Mouse (Mus musculus) cerebral cortex, adult 2 months (tissue): ENCODE results near the gene Il1rap.

Experiments used
- WGBS: fragments of 180-500 bp; shearing (Covaris S2); methylation state at CpG from one replicate; pipeline ENCODE4 v1.1.7; 2018; 5-methylcytosine and 5-hydroxymethylcytosine counted together

The Il1rap gene

DNA sequence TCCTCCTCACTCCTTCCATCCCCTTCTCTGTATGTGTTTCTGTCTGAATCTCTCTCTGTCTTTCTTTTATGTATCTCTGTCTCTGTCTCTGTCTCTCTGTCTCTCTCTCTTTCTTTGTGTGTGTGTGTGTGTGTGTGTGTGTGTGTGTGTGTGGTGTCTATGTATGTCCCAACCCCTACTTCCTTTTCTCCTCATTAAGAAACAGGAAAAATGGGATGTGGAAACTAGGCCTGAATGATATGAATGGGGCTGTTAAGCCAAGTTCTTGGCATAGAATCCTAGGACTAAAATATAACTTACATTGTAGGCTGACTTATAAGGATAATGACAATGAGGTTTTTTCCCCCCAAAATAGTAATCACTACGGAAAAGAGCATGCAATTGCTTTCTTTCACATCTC, 149.4 kb downstream of the Il1rap start:
- 77% methylated on average over 1 of the region's 1 CpGs for WGBS

DNA sequence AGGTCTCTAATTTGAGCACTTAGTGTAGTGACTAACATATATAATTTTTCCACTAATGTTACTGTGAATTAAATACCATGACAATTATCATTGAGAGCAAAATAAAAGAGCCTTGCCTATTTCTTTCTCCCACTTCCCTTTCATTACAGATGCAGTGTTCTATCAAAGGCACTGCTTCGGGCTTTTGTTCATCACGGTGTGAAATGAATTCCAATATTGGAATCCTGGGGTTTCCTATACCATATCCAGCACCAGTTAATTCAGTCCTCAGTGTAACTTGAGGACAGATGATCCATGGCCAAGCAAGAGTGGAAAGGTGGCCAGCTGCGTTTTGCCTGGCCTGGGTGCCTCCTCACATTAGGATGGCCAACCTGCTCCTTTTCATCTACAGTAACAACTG, 151.1 kb downstream of the Il1rap start:
- WGBS: 67% methylated on average over 3 of the region's 3 CpGs

DNA sequence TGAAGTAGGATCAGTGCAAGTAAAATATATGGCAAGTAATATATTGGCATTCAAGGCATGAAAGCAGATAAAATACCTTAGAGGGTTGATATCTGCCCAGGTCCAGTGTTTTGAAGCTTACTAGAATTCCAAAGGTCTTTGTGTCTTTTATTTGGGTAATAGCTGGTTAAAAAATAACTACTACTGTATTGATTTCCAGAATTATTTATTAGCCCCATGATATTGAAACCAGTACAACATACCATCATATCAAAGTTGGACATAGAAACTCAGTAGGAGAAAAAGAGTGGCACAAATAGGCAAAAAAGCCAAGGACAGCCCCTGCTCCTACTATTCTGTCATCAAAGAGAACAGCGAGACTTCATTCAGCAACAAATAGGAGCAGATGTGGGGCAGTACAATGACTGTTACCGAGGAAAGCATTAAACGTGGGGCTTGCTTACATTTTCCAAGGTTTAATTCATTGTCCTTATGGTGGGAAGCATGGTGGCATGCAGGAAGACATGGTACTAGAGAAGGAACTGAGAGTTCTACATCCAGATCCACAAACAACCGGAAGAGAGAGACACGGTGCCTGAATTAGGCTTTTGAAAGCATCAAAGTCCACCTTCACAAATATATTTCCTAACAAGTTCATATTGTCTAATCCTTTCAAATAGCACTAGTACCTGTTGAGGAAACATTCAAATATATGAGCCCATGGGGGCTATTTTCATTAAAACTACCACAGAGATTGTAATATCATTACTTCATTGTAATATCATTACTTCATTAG, 174.1 kb downstream of the Il1rap start:
- WGBS: 83% methylated on average over 5 of the region's 5 CpGs

DNA sequence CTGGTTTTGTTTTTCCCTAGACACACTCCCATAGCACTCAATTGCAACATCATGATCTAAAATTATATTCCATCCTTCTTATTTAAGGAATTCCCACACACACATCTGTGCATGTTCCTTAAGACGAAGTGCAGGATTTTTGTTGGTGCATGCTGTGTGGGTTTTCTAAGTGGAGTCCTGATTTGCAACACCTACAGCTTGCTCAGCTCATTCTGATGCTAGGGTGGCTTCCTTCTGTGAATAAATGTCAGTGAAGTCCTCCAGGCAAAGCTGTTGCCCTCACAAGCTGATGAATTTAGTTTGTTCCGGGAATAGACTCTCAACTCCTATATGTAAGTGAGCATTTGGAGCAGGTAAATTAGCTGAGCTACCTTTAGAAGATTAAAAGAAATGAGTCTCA, 194.5 kb downstream of the Il1rap start:
- 43% methylated on average over 2 of the region's 2 CpGs for WGBS

DNA sequence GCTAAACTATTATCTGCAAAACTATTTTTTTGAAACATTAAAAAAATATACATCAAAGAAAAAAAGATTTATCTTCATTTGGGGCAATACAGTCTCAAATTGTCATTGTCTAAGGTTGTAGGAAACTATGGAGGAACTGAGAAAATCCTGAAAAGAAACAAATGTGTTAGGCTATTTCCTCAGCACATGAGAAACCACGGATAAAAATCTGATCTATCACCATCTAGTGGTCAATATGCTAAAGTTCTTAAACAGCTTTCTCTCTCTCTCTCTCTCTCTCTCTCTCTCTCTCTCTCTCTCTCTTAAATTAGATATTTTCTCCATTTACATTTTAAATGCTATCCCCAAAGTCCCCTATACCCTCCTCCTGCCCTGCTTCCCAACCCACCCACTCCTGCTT, 195.6 kb downstream of the Il1rap start:
- 0% methylated on average over 1 of the region's 1 CpGs for WGBS
